Mouse (Mus musculus) embryo, embryonic 10 days (tissue): ENCODE data around the gene Gm44965.
A peak's percentile ranks its signal among the peaks of the same experiment; 100 is the strongest.

Source experiments
- DNase-seq: peaks from one replicate; pipeline ENCODE4 v3.0.0-alpha.2; 2015; ENCODE audit warnings: low spot score

The Gm44965 gene

DNA sequence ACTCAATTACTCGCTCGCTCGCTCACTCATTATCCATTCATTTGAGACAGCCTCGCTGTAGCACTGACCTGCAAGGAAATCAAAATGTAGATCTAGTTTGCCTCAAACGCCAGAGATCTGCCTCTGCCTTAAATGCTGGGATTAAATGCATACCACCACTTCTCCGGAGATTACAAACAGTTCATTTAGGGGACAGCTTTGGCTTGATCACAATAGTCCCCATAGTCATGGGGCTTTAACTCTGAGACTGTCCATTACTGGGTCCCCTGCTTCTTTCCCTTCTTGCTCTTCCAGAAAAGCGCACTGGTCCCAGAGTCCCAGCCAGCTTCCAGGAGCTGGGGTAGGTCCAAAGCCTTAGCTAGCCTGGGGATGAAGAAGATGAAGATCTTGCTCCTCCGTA, 32.7 kb downstream of the Gm44965 start, which contains the start of gene AI854703:
TSS of gene AI854703 (plus strand) at position 301 of the 400 bp plus-strand sequence.
- no peak for DNase-seq

DNA sequence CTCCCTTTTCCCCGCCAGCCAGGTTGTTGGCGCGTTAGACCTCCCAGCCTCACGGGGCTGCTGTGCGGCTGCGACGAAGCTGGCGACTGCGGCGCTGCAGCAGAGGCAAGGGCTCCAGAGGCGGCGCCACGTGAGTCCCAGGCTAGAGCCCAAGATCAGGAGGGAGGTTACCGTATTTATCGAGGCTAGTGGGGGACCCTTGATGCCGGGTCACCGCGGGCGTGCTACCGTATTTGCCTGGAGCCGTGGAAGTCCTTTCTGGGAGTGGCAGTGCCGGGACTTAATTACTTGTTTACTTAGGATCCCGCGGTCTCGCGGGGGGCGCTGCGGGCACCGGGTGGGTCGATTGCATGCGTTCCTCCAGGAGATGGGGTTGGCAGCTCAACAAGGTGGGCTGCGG, 33.2 kb downstream of the Gm44965 start:
- peak; percentile 85 for DNase-seq

DNA sequence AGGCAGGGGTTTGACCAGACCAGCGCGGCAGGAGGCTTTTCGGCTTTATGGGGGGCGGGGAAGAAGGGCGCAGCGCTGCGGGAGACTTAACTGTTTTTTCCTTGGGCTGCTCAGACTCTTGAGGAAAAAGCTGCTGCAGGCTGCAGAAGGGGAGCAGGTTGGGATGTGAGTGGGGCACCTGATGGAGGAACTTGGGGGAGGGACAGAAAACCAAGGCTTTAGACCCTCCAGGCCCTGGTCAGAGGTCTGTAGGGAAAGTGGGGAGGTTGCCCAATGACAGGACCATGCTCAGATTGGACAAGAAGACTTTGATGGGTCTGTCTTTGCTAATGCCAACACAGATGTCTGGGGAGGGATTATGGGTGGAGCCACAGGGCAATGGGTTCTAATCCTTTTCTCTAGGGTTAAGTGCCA, 33.8 kb downstream of the Gm44965 start:
- DNase-seq: no peak

DNA sequence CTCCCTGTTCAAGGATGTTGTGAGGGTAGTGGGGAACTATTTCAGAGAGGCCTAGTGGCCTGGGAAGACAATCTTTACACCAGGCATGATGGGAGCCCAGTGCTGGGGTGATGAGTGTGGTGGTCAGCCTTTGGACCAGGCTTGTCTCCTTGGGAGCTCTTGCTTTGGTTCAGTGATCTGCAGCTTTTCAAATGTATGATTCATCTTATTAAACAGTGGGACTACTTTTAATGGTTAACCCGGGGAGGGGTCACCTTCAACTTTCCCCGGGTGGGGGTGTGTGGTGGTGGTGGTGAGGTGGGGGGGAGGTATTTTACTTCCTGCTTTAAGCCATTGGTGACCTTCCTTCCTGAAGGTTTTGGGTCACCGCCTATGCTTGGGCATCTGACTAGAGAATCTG, 34.6 kb downstream of the Gm44965 start:
- no peak for DNase-seq

DNA sequence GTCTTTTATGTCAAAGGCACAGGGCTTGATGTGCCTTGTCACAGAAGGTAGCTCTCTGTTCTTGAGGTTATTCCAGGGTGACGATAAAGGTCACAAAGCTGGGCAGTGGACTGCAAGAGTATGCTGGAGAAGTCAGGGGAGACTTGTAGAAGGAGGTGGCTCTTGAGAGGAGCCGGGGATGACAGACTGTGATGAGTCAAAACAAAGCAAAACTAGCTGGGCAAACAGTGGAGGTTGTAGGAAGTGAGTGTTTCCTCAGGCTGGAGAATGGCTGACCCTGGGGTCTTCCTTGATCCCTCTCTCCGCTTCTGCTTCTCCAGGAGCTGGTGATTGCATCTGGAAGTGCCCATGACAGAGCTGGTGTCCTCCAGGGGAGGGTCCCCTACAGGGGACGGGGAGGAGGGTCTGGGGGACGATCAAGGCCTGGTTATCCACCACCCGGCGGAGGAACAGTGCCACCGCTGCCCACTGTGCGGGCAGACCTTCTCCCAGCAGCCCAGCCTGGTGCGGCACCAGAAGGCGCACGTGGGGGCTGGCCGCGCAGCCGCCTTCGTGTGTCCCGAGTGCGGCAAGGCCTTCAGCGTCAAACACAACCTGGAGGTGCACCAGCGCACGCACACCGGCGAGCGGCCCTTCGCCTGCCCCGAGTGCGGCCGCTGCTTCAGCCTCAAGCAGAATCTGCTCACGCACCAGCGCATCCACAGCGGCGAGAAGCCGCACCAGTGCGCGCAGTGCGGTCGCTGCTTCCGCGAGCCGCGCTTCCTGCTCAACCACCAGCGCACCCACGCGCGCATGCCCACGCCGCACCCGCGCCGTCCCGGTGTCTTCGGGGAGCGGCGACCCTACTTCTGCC, 35.3 kb downstream of the Gm44965 start:
- peak; percentile 44 for DNase-seq

DNA sequence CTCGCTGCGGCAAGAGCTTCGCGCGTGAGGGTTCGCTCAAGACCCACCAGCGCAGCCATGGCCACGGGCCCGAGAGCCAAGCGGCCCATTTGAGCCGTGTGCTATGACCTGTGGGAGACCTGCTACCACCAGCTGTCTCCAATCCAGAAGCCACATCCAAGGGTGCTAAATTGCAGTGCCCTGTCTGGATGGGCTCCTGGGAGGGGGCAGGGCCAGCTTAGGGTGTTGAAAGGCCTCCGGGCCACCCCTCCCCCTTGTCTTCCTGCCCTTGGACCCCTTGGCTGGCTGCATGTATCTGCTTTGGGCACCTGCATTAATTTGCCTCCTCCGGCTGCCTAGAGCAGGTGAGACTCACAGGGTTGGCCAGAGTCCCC, 35.9 kb downstream of the Gm44965 start:
- no peak for DNase-seq

DNA sequence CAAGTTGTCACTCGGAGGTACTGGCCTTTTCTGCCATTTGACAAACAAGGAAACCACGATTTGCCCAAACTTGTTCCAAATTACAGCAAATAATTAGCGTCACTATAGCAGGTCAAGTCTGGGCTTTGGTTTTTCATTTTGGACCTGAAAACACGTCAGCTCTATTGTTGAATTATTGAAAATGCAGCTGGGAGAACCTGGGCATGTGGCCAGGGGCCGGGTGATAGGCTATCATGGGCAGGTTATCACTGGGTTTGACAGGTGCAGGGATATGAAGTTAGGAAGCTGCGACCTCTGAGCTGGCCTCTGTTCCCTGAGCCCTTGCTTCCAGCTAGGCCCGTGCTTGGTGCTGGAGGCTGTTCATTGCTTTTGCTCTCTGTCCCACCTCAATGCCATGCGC, 37.1 kb downstream of the Gm44965 start:
- DNase-seq: no peak

DNA sequence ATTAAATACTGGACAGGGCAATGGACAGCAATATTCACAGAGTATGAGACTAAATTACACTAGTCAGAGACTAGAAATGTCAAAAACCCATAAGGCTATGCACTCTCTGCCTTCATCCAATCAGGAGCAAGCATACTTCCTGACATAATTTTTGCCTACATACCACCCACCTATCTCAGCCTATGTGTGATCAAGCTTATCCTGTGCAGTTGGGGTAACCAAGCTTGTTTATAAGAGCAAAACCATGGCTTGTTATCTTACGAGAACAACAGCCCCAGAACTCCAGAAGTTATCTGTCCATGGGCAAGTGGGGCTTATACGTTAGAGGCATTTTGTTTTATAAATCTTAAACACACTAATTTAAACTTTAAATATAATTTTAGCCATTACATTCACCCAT, 41.4 kb downstream of the Gm44965 start:
- DNase-seq: no peak

DNA sequence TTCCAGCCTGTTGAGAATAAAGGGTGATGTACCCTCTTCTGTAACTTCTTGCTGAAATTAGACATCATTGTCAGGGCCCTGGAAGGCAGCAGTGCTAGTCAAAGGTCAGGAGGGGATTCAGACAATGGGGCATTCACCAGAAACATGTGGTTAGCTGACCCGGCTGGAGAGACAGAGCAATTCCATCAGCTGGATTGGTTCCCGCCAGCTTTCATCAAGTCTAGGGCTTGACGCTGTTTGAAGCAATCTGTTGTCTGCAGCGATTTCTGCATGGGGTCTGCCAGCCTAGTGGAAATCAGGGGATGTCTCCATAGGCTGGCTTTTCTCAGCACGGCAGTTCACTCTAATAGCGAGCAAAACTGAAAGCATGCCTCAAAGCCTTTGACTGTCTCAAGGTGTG, 42.8 kb downstream of the Gm44965 start:
- DNase-seq: peak; percentile 56

DNA sequence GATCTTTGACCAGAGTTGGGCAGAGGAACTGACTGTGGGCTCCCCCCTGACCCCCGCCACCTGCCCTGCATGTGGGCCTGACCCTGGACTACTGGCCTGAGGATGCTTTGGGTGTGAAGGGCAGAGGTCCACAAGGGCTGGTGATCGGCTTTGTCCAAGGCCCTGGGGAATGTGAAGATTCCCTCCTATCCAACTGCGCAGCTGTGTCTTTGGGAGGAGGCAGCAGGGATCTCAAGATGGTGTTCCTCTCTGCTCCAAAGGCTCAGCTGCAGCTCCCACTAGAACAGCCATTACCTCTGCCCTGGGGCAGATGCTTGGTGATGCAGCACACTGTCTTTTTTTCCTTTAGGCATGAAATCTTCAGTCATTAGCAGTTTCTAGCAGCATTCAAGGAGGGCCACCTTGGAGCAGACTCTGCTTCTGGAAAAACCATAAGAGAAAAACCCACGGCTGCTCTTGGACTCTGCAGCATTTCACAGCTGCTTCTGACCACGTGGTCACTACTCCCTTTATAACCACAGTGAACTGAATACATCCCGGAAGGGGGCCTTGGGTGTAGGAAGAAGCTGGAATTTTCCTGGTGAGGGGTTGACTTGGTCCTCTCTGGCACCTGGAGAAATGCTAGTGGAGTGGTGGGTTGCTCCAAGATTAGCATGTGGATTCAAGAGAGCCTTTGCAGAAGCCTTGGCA, 44.2 kb downstream of the Gm44965 start:
- no peak for DNase-seq

DNA sequence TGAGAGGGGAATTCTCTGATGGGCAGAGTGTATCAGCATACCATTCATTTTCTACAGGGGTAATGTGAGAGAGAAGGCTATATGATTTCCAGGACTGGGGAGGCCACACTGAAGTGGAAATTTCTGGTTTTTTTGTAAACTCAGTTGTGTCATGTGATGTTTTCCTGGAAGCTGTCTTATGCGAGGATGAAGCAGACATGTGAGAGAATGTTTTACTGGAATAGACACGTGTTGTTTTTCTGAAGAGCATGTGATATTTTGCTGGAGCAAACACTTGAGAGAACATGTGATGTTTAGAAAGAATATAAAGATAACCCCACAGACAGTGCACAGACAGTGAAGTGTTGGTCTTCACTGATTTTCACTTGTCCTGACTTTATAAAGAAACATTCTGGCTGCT, 44.8 kb downstream of the Gm44965 start:
- DNase-seq: no peak

DNA sequence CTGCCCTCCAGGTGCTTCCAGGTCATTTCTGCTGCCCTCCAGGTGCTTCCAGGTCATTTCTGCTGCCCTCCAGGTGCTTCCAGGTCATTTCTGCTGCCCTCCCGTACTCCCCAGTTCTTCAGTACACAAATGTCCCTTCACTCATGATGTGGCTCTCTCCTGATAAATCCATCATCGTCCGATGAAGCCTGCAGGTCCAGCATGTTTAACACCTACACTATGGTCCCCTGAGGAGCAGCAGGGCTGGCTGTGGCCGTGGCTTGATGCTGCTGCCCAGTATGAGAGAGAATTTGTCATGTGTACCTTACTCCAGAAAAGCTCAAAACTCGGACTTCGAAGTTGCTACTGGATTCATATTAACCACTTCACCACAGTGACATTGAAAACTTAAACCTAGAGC, 47.6 kb downstream of the Gm44965 start:
- DNase-seq: no peak

DNA sequence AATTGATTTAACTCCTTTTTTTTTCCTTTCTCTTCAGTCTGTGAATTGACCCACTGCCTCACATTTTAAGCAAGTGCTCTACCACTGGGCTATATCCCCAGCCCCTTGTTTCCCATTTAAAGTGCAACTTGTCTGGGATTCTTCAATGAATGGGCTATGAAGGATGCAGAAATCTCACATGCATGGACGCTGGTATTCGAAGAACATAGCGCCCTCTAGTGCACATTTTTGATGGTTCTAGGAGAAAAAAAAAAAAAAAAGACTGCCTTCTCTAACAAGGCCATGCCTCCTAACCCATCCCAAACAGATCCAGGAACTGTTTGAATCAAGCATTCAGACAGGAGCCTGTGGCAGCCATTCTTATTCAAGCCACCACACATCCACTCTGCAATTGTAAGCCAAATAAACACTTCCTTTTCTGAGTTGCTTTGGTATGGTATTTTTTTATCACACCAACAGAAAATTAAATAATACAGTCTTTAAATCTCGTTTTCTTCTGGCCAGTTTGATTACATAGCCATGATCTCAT, 49.1 kb downstream of the Gm44965 start:
- DNase-seq: peak; percentile 90

DNA sequence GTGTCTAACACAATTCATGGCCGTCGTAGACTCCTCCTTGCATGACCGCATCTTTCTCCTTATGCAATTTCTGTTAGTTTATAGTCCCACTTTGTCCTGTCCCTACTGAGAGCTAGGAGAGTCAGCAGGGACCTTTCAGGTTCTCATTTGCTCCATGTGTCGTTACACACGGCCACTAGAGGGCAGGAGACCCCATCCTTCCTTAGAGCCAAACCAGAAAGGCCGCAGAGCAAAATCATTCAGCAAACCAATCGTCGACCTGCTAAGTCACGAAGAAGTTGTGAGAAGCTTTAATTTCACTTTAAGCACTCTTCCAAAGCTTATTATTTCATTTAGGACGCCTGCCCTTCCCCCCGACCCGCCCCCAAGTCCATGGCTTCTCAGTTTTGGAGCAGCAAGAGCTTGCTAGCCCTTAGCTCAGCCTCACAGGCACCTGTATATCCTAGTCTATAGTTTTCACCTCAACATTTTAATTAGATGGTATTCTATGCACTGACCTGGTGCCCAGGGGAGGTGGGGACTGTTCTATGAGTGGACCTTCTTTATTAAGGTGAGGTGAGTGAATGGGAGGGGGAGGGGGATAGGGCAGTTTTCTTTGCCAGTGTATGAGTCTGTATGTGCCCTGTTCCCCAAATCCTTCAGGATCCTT, 52.0 kb downstream of the Gm44965 start:
- peak; percentile 82 for DNase-seq

DNA sequence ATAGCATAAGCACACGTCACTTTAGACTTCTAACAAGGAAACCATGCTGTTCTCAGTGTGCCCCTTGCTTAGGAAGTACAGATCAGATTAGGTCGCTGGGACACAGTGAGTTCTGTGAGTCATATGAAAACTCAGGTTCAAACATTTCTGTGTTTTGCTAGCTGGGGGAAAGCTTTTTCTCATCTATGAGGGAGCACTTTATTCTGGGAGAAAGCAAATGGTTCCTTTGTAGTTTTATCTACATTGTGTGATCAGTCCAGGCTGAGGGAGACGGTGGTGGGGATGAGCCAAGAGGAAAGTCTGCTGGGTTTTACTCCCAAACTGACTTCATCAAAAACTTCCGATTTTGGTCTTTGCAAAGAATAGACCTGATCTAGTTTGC, 52.6 kb downstream of the Gm44965 start:
- DNase-seq: no peak

DNA sequence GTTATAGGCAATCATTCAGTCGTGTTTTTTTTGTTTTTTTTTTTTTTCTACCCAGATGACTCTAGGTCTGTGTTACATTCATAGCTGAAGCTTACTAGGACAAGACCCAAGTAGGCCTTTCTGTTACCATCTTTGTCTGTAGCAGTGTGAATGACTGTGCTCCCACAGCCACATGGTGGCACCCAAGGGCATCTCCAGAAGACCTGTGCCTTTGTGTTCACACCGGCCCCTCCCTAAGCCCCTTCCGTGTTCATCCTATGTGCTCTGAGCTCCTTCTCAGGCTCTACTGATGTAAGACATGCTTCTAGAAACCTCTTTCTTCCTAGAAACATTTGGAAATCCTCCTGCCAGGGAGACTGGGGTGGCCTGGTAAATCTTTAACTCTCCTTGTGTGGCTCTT, 53.3 kb downstream of the Gm44965 start, which contains the start of gene Gimap8:
TSS of gene Gimap8 (plus strand) at position 240 of the 400 bp plus-strand sequence.
- peak; percentile 41 for DNase-seq

DNA sequence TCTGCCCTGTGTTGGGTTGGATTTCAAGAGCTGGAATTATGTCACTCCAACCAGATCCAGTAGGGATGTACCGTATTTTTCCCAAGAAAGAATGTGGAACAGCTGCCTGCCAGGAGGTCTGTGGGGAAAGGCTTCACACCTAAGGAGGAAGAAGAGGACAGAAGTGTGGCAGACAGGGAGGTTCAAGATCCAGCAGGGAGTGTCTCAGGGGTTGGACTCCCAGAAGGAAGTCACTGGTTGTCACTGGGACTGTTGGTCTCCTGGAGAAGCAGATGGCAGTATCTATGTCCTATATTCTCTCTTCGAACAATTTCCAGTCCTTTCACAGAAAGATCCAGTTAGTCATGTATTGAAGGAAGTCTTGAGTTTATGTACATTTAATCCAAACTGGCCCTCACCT, 53.9 kb downstream of the Gm44965 start:
- DNase-seq: no peak

DNA sequence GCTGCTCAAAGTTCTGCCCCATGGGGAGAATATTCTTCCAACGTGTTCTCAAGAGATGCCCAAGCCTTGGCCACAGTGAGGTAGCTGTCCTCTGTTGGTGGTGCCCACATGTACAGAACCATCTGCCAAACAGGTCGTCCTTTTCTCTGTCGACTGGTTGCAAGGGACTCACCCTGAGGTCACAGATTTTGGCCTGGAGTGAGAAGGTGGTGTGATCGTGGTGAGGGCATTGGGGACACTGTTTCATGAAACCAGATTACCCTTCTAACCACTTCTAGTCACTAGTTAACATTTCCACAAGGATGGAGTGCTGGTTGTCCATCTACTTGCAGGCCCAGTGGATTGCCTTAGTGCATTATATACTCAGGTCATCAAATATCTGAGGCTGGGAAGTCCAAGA, 55.0 kb downstream of the Gm44965 start:
- no peak for DNase-seq

DNA sequence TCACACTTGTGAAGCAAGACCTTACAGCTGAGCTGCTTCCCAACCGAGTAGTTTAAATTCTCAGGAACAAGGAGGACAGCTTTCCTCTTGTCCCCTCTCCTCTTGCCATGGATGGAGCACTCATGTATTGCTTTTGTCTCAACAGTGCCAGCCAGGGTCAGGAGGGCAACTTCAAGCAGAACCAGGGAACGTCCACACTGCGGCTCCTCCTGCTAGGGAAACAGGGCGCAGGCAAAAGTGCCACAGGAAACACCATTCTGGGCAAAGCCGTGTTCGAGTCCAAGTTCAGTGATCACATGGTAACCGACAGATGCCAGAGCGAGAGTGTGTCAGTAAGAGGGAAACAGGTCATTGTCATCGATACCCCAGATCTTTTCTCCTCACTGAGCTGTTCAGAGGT, 56.3 kb downstream of the Gm44965 start:
- DNase-seq: no peak

DNA sequence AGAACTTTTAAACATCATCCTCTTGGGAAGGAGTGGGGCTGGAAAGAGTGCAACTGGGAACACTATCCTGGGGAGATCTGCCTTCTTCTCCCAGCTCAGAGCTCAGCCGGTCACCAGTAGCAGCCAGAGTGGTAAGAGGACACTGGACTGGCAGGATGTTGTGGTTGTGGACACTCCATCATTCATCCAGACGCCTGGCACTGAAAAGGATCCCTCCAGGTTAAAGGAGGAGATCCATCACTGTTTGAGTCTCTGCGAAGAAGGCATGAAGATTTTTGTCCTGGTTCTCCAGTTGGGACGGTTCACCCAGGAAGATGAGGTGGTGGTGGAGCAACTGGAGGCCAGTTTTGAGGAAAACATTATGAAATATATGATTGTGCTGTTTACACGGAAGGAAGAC, 65.0 kb downstream of the Gm44965 start:
- DNase-seq: no peak

DNA sequence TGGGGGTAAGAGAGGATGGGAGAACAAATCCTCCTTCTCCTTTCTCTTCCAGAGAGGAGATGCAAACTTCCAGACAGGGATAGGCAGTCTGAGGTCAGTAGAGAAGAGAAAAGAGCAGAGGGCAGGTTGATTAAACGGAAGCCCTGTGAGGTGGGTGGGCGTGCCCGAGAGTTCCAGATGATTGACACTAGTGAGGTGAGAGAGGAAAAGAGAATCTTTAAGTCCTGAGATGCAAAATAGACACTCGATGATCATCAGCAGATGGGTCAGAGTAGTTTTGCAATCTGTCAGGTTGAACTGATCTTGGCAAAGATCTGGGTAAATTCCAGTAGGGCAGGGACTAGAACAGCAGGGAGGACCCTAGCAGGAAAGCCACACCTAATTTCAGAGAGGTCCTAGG, 71.0 kb downstream of the Gm44965 start:
- DNase-seq: no peak

DNA sequence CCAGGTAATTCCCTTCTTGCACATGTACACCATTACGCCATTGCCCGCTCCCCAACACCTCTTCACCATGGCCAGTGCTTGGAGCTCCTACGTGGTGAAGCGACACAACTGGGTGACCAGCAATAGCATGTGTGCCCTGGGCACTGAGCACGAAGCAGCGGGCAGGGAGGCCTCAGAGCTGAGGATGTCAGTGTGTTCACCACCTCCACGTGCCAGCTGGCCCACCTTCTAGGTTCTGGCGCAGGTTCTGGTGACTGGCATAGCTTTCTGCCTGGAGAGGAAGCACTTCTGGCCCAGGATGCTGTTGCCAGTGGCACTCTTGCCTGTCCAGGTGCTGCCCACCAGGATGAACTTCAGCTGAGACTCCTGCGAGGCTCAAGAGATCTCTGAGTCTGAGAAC, 71.7 kb downstream of the Gm44965 start:
- DNase-seq: no peak

DNA sequence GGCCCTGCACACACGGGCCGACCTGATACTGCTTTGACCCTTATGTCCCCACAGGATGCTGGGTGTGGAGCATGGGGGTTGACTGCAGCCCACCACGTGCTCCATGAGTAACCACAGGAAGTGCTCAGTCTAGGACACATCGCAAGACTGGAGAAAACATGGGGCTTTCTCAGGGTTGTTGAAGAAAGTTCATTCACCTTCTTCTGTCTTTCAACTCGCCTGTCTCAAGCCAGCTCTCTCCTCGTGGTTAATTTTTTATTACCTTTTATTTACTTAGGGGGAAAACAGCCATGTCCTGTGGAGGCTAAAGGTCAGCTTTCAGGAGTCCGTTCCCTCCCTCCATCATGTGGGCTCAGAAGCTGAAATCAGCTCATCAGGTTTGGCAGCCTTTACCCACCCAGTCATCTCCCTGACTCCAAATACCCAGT, 72.4 kb downstream of the Gm44965 start:
- no peak for DNase-seq
